Mouse (Mus musculus) kidney, postnatal 10 days (tissue): ENCODE measurements around the gene Sf1.

Experiments
- DNase-seq: peaks from one replicate; pipeline ENCODE4 v3.0.0; 2021; ENCODE audit warnings: mixed read lengths

Sf1 gene

DNA sequence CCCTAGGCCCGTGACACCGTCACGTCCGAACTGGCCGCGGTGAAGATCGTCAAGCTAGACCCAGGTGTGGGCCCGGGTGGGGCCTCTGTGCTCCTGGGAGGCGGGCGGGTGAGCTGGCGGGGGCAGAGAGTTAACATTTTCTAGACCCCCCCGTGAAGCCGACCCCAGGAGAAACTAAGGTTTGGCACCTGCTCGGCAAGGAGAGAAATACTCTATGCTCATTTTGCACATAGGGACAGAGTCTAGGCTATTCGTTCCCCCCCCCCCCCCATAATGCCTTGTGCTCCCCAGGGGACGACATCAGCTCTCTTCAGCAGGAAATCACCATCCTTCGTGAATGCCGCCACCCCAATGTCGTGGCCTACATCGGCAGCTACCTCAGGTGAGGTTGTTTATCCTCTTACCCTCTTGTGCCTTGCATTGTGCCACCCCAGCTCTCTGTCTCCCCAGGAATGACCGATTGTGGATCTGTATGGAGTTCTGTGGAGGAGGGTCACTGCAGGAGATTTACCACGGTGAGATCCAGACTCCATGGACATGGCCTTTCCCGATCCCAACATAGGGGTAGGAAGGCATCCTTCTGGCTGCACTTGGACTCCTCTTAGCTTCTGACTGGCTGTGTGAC lies 21.9 kb upstream of the Sf1 start:
- DNase-seq = no peak

DNA sequence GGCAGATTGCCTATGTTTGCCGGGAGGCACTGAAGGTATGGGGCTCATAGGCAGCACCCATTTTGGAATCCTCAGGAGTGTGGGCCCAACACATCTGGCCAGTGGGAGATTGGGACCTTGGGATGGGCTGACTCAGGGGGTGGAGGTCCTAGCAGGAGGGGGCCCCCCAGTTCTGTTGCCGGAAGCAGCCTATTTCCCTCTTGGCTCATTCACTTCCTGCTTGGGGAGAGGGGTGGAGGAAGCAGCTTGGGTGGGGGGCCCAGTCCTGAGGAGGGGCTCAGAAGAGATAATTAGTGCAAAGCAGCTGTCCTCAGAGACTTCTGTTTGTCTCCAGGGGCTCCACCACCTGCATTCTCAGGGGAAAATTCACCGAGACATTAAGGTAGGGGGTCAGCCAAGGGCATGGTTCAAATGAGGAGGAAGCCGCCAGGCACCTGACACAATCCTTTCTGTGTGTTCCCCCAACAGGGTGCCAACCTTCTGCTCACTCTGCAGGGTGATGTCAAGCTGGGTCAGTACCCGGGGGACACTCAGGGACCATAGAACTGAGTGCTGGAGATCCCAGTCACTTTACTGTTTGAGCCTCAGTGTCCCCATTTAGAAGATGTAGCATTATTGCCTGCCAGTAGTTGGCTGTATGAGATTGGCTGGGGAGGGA lies 21.1 kb upstream of the Sf1 start:
- peak; percentile 46 for DNase-seq

DNA sequence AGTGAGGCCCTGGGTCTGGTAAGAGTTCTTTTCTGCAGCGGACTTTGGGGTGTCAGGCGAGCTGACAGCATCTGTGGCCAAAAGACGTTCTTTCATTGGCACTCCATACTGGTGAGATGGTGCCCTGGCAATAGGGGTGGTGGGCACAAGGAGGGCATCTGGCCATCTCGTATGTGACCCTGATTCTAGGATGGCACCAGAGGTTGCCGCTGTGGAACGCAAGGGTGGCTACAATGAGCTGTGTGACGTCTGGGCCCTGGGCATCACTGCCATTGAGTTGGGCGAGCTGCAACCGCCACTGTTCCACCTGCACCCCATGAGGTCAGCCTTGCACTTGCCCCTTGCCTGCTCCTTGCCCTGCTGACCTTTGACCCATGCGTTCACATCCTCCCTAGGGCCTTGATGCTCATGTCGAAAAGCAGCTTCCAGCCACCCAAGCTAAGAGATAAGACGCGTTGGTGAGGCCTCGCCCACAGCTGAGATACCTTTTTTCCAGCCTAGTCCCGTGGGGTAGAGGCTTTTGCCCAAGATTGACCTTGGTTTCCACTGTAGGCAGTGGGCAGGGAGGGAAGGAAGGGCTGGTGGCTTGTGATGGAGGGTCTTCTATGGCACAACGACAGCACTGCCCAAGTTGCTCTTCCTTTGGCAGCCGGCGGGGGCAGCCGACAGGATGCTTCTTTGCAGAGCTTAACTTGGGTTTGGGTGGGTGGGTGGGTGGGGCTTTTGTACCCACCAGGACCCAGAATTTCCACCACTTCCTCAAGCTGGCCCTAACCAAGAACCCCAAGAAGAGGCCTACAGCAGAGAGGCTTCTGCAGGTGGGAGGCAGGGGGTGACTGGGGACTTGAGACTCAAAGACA lies 20.2 kb upstream of the Sf1 start:
- DNase-seq = no peak

DNA sequence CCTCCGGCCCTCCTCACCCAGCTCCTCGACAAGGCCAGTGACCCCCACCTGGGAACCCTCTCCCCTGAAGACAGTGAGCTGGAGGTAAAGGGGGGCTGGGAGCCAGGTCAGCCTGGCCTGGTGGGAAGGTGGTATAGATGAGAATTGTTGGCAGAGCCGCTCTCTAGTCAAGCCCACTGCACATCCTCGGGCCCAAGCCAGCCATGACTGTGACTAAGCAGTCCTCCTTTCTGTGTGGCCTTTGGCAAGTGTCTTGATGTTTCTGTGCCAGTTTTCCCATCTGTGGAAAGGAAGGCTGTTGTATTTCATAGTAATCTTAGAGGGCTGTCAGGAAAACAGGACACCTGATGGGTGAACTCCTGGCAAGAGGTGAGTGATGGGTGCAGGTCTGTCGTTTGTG lies 19.5 kb upstream of the Sf1 start:
- no peak for DNase-seq

DNA sequence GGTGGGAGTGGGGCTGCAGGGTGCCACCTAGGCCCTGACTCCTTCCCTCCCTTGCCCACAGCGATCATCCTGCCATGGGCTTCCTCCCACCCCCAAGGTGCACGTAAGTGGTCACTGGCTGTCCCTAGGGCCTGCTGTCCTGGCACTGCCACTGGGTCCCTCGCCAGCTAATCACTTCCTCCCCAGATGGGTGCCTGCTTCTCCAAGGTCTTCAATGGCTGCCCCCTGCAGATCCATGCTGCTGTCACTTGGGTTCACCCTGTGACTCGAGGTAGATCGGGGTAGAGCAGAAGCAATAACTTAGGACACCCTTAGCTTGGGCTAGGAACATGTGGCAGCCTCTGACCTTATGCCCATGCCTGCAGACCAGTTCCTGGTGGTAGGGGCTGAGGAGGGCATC lies 17.5 kb upstream of the Sf1 start:
- DNase-seq = no peak

DNA sequence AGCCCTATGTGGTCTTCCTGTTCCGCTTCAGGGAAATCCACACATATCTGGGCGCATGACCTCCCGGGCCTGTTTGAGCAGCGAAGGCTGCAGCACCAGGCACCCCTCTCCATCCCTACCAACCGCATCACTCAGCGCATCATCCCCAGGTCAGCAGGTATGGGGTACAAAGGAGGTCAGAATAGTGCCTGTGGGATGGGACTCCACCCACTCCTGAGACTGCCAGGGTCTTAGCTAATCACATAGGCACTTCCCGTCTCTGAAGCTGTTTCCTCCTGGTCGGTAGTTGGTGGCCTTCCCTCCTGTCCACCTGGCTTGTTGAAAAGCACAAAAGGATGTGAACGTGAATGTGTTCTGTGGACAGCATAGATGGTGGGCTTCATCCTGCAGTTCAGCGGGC lies 16.8 kb upstream of the Sf1 start:
- no peak for DNase-seq

DNA sequence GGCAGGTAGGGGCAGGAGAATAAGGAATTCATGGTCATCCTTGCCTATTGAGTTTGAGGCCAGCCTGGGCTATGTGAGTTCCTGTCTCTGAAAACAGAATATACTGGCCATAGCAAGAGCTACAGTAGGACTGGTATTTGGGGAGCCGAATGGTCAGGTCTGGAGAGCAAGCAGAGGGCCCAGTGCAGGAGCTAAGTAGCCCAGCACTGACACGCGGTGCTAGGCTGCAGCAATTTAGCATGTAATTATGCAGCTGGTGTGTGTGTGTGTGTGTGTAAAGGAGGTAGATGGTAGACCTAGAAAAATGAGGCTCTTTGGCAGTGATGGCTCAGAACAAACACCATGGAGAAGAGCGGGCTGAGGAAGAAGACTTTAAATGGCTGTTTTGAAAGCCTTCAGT lies 15.9 kb upstream of the Sf1 start:
- no peak for DNase-seq

DNA sequence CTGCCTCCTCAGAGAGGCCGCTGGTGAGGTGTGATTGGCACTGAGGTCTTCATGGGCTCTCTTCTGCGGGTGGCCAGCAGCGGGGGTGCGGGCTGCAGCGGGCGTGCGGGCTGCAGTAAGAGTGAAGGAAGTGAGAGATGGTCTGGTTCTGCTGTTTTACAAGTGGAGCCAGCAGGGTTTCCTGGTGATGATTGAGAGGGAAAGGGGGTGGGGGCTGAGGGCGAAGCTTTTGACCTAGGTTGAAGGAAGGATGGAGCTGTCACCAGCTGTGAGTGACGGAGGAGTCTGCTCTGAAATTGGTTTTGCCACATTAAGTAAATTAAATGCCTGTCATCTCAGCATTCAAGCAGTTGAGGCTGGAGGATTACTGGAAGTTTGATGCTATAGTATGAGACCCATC lies 14.8 kb upstream of the Sf1 start:
- DNase-seq = no peak

DNA sequence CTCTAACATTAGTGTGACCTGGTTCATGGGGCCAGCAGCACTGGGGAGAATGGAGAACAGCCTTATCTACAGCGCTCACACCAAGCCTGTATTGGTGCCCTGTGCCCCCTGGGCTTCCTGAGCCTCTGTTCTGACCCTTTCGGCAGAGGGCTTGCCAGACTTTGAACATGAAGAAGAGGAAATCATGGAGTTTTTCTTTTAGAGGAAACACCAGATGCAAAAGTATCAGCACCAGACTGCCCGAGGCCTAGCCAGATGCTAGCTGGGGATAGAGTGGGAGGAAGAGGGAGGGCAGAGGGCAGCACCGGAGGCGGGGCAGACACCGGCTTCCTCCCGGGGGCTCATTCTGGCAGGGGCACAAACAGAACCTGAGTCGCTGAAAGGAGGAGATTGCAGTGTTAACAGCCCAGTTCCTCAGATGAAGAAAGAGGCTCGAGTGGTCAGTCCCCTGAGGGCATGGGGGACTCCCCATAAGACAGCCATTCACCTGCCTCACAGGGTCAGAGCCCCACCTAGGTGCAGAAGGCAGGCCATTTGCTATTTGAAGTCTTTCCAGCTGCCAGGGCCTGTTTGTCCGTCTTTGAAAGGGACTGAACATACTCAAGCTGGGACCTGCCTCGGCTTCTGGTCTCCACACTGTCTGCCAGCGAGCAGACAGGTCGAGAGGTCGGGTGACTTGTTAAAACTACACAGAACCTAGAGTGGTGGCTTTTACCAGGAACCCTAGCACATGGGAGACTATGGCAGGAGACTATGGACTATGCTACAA lies 14.1 kb upstream of the Sf1 start:
- DNase-seq = peak; percentile 75

DNA sequence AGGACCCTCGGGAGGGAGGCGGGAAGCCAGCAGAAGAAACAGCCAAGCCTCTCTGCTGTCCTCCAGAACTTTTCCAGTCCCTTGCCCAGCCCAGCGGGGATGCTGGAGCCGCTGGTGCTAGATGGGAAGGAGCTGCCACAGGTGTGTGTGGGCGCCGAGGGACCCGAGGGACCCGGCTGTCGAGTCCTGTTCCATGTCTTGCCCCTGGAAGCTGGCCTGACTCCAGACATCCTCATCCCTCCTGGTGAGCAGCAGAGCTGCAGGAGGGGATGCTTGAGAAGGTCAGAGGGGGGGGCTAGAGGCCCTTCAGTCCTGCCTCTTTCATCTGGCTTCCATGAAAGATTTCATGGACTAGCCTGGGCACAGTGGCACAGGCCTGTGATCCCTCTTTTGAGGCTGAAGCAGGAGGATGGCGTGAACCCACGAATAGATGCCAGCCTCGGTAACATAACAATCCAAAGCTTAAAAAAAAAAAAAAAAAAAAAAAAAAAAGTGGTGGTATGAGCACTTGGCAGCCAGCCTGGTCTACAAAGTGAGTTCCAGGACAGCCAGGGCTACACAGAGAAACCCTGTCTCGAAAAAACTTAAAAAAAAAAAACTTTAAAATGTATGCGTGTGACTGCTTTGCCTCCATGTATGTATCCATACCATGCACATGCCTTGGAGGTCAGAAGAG lies 11.9 kb upstream of the Sf1 start:
- peak; percentile 24 for DNase-seq

DNA sequence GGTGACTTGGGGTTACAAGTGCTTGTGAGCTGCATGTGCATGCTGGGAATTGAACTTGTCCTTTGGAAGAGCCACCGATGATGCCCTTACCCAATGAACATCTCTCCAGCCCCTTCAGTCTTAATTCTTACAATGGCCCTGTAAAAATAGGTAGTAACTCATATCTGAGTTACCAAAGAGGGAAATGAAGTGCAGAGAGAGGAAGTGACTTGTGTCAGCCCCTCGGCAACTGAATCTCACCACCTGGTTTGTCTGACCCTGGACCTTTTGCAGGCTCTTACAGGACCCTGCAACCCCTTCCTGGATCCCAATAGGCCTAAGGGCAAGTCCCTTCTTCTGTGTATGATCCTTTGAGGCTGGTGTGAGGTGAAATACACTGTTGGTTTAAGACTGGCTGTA lies 11.4 kb upstream of the Sf1 start:
- DNase-seq = no peak

DNA sequence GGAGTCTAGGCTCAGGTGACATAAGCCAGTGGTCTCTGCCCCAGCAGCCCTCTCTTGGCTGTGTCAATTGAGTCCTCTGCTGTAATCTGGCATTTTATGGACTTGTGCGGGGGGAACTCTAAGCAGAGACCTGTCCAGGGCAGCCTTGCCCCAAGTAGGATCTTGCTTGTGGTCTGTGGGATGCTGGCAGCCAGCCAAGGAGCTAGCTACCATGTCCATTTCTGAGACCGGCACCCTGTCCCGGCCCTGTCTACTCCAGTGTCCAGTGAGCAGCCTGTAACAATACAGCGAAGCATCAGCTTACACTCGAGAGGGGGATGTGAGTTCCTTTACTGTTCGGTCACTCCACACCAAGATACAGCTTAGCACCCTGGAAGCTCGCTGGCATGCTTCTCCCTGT lies 9.5 kb upstream of the Sf1 start:
- DNase-seq = peak; percentile 42

DNA sequence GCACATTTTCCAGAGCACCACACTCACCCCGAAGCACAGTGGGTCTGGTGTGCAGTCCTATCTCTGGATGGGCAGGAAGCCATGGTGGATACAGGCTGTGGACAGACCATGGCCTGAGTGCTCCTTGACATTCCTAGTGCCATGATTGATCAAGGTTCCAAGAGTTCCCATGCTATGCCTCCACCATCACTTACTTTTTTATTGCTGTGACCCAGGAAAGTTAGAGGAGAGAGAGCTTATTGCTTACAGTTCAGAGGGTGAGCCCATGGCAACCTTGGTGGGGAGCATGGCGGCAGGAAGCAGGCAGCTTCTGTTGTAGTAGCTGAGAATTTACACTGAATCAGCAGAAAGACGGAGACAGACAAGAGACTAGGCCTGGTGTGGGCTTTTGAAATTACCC lies 2.2 kb upstream of the Sf1 start:
- no peak for DNase-seq

DNA sequence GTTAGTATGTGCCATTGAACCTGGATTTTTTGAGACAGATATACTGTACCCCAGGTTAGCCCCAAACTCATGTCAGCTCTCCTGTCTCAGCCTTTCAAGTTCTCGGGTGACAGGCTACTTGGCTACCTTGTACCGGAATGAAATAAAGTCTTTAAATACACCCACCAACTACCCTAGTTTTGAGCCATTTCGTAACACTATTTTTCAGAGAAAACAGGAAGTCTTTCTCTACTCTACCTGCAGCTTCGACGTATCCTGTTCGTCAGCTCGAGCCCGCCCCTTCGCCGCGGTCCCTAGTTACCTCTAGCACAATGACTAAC lies 439 bp upstream of the Sf1 start:
- no peak for DNase-seq

DNA sequence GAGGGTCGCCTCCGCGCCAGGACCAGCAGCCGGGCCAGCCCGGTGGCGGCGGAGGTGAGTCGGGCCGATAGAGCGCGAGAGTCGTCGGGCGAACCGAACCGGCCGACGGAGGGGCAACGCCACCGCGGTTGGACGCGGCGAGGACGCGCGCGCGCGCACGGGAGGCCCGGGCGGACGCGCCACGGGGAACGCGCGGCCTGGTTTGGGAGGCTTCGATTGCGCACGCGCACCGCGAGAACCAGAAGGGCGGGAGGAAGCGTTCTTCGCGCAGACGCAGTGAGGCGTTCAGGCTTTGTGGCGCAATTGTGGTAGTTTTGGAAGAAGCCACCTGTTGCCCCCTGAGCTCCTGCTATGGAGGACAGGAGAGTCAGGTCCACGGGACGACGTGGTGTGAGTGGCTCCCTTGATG lies 831 bp downstream of the Sf1 start:
- DNase-seq = peak; percentile 95

DNA sequence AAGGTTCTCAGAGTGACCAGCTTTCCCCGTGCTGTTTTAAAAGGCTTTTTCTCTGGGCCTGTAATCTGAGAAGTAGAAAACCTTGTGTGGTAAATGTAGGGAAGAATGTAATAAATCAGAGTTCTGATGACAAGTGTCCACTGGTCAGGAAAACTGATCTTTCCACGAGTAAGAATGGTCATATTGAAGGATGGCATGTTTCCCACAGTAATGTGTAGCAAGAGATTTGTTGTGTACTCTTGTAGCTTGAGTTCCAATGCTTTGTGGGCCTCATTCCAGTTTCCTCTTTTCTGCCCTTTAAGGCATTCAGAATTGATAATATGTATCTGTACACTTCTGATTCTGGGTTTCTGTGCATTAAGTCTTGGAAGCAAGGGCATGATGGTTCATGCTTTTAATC lies 1.4 kb downstream of the Sf1 start:
- DNase-seq = no peak

DNA sequence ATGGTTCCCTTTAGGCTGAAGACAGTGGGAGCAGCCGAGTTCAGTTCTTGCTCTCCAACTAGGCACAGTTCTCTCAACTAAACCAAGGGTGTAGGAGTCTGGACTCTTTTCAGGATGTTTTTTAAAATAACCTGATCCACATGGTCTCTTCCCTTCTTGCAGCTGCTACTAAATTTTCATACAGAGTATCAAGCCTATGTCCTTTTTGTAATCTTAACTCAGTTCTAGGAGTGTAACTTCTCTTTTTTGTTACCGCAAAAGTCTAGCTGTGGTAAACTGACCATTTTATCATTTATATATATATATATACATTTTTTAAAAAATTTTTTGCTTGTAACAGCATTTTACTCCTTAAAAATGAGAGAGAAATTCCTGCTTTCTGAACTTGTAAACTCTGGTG lies 6.7 kb downstream of the Sf1 start:
- no peak for DNase-seq

DNA sequence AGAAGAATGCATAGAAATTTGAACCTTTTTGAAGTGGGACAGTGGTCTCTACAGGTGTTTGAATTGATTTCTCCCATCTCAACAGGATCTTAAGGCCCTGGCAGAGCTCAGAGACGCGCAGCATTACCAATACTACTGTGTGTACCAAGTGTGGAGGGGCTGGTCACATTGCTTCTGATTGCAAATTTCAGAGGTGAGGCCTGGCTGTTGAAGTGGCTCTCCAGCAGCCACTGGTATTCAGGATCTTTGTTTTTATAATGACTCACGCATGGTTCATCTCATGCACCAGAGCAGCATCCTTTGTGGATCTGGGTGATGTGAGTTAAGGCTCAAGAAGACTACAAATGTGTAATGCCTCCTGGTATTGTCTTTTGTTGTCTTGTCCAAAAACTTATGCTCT lies 8.9 kb downstream of the Sf1 start:
- DNase-seq = no peak

DNA sequence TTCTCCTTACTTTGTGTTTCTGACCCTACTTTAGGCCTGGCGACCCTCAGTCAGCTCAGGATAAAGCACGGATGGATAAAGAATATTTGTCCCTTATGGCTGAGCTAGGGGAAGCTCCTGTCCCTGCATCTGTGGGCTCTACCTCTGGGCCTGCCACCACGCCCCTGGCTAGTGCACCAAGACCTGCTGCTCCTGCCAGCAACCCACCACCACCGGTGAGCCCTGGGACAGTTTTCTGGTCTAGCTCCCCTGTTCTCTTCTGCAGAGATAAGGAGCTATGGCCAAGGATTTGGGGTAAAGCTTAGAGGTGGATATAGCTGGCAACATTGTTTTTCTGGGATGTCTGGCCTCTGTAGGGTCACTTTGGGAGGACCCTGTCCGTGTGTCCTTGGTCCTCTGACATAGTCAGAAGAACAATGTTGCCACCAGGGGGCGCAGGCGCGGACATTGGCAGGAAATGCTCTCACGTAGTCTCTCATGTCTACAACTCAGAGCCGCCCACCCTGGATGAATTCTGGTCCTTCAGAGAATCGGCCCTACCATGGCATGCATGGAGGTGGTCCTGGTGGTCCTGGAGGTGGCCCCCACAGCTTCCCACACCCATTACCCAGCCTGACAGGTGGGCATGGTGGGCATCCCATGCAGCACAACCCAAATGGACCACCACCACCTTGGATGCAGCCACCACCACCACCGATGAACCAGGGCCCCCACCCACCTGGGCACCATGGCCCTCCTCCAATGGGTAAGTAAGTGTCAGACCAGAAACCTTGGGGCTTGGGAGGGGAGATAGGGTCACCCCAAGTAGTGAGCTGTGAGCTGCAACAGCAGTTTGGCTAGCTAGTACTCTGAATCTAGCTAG lies 10.3 kb downstream of the Sf1 start:
- peak; percentile 95 for DNase-seq

DNA sequence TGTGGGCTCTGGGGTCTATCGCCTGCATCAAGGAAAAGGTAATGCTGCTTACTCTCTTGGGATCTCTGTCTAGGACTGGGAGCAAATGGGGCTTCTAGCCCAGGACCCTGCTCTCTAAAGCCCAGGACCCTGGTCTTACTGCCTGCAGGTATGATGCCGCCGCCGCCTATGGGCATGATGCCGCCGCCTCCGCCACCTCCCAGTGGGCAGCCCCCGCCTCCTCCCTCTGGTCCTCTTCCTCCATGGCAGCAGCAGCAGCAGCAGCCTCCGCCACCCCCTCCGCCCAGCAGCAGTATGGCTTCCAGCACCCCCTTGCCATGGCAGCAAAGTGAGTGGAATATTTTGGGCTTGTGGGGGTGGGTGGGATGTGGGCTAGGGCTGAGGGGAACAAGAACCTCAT lies 11.1 kb downstream of the Sf1 start:
- DNase-seq = no peak

DNA sequence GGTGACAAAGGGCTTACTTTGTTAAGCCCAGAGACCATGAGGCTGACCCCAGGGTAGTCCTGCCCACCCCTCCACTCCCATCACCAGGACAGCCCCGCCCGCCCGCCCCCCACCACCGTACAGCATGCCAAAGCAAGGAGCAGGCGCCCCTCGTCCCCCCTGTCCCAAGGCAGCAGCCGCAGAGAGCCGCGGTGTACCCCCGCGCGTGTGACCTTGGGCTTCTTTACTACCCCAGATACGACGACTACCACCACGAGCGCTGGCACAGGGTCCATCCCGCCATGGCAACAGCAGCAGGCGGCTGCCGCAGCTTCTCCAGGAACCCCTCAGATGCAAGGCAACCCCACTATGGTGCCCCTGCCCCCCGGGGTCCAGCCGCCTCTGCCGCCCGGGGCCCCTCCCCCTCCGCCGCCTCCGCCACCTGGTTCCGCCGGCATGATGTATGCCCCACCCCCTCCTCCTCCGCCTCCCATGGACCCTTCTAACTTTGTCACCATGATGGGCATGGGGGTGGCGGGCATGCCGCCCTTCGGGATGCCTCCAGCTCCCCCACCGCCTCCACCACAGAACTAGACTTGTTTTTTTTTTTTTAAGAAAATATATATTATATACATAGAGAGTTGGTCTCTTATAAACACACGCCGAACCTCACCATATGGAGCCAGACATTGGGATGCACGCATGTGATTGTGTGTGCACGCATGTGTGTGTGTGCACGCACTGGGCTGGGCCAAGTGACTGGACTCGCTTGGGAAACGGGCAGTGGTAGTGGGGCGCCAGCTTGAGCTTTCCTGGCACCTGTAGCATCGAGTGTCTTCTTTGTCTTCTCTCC lies 12.1 kb downstream of the Sf1 start:
- DNase-seq = no peak
